Mouse (Mus musculus): Measurements from ENCODE around the gene Tln2. TPM values are rescaled to one million over a fixed set of nuclear protein-coding genes. Genes with fewer than 3 reads are reported as not detected.
A peak's percentile ranks its signal among the peaks of the same experiment; 100 is the strongest.

Tln2 gene
- total RNA-seq, 1 experiment from 2014 or later: 0.82 TPM

- ATAC-seq (replicated peaks; ENCODE audit: low read depth, poor library complexity, severe bottlenecking): no peak
Measured at GRCm38 (mm10) chr9:67396446-67396845, 163.1 kb downstream of the Tln2 start.

GRCm38 (mm10) chr9:67384028-67384590 lies 175.4 kb downstream of the Tln2 start:
- ATAC-seq (replicated peaks; ENCODE audit: low read depth, poor library complexity, severe bottlenecking): no peak

DNA sequence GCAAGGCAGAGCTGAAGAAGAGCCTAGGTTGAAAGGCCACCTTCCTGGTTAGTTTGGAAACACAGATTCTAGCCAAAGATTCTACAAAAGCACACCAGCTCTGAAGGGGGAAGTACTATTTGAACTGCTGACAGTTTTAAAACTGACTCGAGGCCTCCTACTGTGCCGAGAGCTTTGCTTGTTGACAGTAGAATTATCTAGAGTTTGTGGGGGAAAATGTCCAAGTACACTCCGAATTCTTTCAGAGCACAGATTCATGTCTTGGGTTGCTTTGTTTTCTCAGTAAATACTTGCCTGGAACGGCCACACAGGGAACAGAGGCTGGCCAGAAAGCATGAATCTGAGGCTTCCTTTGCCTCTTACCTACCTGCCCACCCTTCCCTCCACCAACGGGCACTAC lies 179.4 kb downstream of the Tln2 start:
- no peak for ATAC-seq (replicated peaks; ENCODE audit: low read depth, poor library complexity, severe bottlenecking)

GRCm38 (mm10) chr9:67378772-67379171 lies 180.7 kb downstream of the Tln2 start:
- ATAC-seq (replicated peaks; ENCODE audit: low read depth, poor library complexity, severe bottlenecking): no peak

GRCm38 (mm10) chr9:67368078-67368477 lies 191.4 kb downstream of the Tln2 start:
- no peak for ATAC-seq (replicated peaks; ENCODE audit: low read depth, poor library complexity, severe bottlenecking)

DNA sequence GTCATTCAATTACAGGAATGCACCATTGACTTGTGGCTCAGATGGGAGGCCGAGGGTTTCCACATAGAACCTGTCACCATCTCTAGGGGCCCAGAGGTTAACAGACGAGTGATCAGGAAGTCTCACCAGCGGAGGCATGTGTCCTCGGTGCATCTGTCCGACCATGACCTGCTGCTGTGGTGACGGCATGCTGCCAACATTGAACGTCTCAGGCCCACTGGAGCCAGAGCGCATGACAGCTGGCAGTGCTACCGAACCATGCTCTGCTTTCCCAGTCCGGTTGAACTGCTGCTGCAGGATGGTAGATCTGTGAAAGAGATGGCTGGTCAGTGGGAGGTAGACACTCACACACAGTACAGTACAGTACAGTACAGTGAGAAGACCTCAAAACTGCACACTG lies 197.0 kb downstream of the Tln2 start:
- ATAC-seq (replicated peaks; ENCODE audit: low read depth, poor library complexity, severe bottlenecking): no peak

DNA sequence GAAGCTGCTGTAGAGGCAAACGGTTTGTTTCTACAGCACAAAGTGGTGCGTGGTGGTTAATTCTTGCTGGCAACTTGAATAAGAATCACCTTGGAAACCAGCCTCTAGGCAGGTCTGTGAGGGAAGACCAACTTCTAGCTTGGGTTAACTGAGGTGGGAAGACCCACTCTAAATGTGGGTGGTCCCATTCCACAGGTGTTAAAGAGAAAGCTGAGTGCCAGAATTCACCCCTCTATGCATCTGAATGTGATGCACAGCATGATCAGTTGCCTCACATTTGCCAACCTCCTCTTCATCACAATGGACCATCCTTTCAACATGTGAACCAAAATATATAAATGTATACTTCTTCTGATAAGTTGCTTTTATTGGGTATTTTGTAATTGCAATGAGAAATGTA lies 197.4 kb downstream of the Tln2 start:
- ATAC-seq (replicated peaks; ENCODE audit: low read depth, poor library complexity, severe bottlenecking): no peak

DNA sequence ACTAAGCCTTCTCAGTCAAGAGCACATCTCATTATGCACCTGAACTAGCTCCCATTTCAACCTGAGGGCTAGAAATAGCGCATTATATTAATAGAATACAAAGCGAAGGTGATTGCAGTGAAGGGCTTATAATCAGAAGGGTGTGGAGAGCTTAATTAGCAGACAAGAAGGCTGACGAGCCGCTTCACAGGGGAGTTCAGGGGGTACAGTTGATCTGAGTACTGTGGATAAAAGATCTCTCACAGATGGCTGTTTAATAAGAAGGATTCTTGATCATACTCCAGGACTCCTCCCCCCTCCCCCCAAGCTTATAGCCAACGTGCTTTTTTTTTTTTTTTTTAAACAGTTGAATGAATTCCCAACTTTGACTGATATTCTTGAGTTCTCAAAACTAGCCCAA lies 198.0 kb downstream of the Tln2 start:
- no peak for ATAC-seq (replicated peaks; ENCODE audit: low read depth, poor library complexity, severe bottlenecking)

- no peak for ATAC-seq (replicated peaks; ENCODE audit: low read depth, poor library complexity, severe bottlenecking)
Measured at GRCm38 (mm10) chr9:67354356-67354755, 205.1 kb downstream of the Tln2 start.

- no peak for ATAC-seq (replicated peaks; ENCODE audit: low read depth, poor library complexity, severe bottlenecking)
Measured at GRCm38 (mm10) chr9:67353365-67353764, 206.1 kb downstream of the Tln2 start.

DNA sequence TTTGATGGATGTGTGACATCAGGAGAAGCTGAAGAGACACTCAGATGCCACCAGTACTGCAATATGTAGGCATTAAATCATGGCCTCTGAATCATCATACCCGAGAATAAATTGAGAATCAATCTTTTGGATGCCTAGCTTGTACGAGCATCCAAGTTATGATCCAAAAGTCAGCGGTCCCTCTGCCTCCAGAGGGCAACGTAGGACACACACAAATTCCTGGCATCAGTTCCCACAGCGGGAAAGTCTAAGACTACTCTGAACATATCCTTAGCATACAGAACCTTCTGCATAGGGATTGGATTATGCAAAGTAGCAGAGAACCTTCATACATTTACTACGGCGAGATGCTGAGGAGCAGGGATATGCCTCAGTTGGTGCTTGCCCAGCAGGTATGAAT lies 210.5 kb downstream of the Tln2 start:
- no peak for ATAC-seq (replicated peaks; ENCODE audit: low read depth, poor library complexity, severe bottlenecking)

- no peak for ATAC-seq (replicated peaks; ENCODE audit: low read depth, poor library complexity, severe bottlenecking)
Measured at GRCm38 (mm10) chr9:67347184-67347583, 212.3 kb downstream of the Tln2 start.

- no peak for ATAC-seq (replicated peaks; ENCODE audit: low read depth, poor library complexity, severe bottlenecking)
Measured at GRCm38 (mm10) chr9:67331281-67331680, 228.2 kb downstream of the Tln2 start.

- ATAC-seq (replicated peaks; ENCODE audit: low read depth, poor library complexity, severe bottlenecking): no peak
Measured at GRCm38 (mm10) chr9:67328451-67328850, 231.1 kb downstream of the Tln2 start.

DNA sequence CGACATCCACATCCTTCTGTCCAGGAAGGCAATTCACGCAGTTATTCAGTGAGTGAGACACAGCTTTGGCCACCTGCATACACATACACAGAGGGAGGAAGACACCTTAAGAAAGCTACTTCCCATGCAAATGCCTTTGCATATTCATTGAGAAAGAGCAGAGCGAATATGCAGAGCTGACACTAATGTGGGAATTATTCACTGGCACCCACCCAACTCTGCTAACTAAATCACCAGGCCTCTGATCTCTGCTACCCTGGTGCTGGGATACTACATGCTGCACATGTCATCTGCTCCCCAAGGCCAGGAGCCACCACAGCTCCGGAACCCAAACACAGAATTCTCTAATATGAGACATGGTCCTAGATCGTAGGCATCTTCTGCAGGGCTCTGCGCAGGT lies 237.6 kb downstream of the Tln2 start:
- no peak for ATAC-seq (replicated peaks; ENCODE audit: low read depth, poor library complexity, severe bottlenecking)

DNA sequence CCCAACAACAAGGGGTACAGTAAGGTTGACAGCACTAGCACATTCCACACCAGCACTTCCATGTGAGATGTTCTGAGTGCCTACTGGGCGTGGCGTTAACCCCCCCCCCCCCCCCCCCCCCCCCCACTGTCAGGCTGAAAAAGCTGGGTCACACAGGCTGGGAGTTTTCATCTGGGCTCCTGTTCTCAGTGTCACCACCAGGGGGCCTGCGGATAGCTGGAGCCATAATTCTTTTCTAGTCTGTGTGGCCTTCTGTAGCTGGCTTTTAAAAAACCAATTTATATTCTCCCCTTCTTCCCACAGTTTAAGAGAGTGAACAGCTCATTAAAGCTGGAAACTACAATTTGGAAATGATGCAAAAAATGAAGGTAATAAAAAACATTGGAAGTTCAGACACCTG lies 244.1 kb downstream of the Tln2 start:
- peak; percentile 65; the same call in 1 of the 2 replicates for ATAC-seq (replicated peaks; ENCODE audit: low read depth, poor library complexity, severe bottlenecking)

- ATAC-seq (replicated peaks; ENCODE audit: low read depth, poor library complexity, severe bottlenecking): no peak
Measured at GRCm38 (mm10) chr9:67304992-67305391, 254.5 kb downstream of the Tln2 start.

DNA sequence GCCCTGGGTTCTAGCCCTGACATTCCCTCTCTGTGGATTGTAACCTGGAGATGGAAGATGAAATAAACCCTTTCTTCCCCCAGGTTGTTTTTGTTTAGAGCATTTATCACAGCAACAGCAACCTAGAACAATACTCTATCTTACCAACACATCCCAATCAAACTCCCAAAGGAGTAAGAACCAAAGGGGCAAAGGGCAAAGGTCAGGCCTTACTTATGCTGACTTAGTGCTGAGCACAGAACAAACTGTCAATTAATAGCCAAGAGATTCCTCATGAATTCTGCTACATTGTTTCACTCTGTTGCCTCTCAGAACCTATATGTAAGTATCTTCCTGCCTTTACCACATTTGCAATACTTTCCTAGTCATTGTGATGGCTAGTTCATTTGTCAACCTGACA lies 255.5 kb downstream of the Tln2 start:
- no peak for ATAC-seq (replicated peaks; ENCODE audit: low read depth, poor library complexity, severe bottlenecking)

GRCm38 (mm10) chr9:67303038-67303437 lies 256.5 kb downstream of the Tln2 start:
- ATAC-seq (replicated peaks; ENCODE audit: low read depth, poor library complexity, severe bottlenecking): no peak

DNA sequence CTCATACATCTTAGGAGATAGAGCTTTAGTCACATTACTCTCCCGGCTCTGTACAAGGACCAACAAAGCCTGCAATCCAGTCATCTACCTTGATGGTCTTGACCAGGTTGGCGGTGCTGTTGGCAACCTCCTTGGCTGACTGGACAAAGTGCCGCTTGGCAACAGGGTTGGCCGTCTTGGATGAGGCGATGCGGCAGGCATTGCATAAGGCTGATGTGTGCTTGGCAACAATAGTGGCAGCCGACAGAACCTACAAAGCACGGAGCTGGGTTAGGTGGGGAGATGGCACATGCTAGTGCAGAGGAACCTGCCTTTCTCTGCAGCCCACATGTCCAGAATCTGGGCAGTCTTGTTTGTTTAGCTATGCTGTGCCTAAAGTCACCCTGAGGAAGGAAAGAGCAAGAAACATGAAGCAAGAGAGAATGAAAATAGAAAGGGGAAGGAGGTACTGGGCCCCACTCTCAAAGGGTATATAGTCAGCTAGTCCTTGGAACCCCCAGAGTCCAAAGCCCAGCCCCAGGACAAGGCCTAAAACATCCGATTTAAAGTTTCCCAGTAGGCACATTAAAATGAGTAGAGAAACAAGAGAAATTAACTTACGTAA lies 257.0 kb downstream of the Tln2 start:
- ATAC-seq (replicated peaks; ENCODE audit: low read depth, poor library complexity, severe bottlenecking): peak; percentile 52; the same call in 1 of the 2 replicates

DNA sequence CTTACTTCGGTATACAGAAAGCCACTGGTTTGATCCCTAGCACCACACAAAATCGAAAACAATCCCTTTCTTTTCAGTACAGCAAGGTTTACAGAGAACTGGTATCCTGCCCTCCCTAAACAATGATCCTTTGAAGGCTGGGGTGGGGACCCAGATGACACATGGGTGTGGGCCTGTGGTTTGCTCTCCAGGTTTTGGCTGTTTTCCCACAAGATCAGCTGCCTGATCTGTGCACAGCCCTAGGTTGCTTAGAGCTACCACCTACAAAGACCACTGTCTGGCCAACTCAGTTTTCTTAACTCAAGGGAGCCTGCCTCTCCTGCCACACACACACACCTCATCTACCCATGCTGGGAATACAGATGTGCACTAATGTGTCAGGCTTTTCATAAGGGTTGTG lies 257.9 kb downstream of the Tln2 start:
- ATAC-seq (replicated peaks; ENCODE audit: low read depth, poor library complexity, severe bottlenecking): no peak

GRCm38 (mm10) chr9:67300769-67301168 lies 258.7 kb downstream of the Tln2 start:
- no peak for ATAC-seq (replicated peaks; ENCODE audit: low read depth, poor library complexity, severe bottlenecking)

Data from common myeloid progenitor, adult 5-6 weeks (primary cell).